Mouse (Mus musculus) myocyte (in vitro differentiated cells): ENCODE data around the gene Tmem209.

Source experiments
- CEBPB ChIP-seq: IDR thresholded peaks from 2 replicates; pipeline ENCODE4 v1.6.1; 2011; ENCODE audit warnings: mild to moderate bottlenecking, moderate library complexity; ENCODE audit not compliant: poor library complexity, insufficient read depth, severe bottlenecking
- E2F4 ChIP-seq: IDR thresholded peaks from one replicate; pipeline ENCODE4 v1.6.1; 2011; ENCODE audit warnings: mild to moderate bottlenecking, control low read depth, moderate library complexity; ENCODE audit not compliant: insufficient read depth
- MYOG ChIP-seq, 3 experiments: IDR thresholded peaks; one replicate each; pipeline ENCODE4 v1.6.1; 2011; ENCODE audit warnings: control low read depth in 2 of 3, low read depth in 2 of 3, mild to moderate bottlenecking in 2 of 3; ENCODE audit not compliant: insufficient read length in 2 of 3, control insufficient read depth in 1 of 3, insufficient read depth in 1 of 3
- POLR2A ChIP-seq: IDR thresholded peaks from one replicate; pipeline ENCODE4 v1.6.1; 2011; ENCODE audit warnings: low read depth, mild to moderate bottlenecking, control low read depth, moderate library complexity; ENCODE audit not compliant: insufficient read length
- TCF12 ChIP-seq: IDR thresholded peaks from one replicate; pipeline ENCODE4 v1.6.1; 2011; ENCODE audit warnings: mild to moderate bottlenecking, control low read depth; ENCODE audit not compliant: poor library complexity, insufficient read depth, severe bottlenecking

- no peak for TF ChIP-seq E2F4
- TF ChIP-seq POLR2A, result no peak
- TF ChIP-seq TCF12, result no peak
- TF ChIP-seq MYOG (IDR thresholded peaks at IDR 0.05; ENCODE audit: control insufficient read depth in 1 of 3, insufficient read depth in 1 of 3, insufficient read length in 2 of 3, low read depth in 2 of 3), result no peak
- no peak for TF ChIP-seq CEBPB
Observed at GRCm38 (mm10) chr6:30551644-30552580, 42.3 kb upstream of the Tmem209 start.
